Mouse (Mus musculus) limb, embryonic 14.5 days (tissue): ENCODE data around the gene Fxyd4. TPM values are rescaled to one million over a fixed set of nuclear protein-coding genes. Genes with fewer than 3 reads are reported as not detected.

Experiments
- ATAC-seq: fragments of 200-750 bp; cut with Nextera tagmentation; 2 replicates; pipeline ENCODE4 v1.8.0; 2017; ENCODE audit warnings: low read depth, moderate number of reproducible peaks, moderate TSS enrichment; ENCODE audit not compliant: low FRiP score
- DNase-seq: peaks from one replicate; pipeline ENCODE4 v3.0.0-alpha.2; 2015; ENCODE audit warnings: low spot score
- H3K27ac ChIP-seq: fragments of 300-500 bp; sonication (generic); replicated peaks from 2 replicates; pipeline ENCODE4 v1.5.1; 2014; ENCODE audit warnings: low read depth, mild to moderate bottlenecking, low read length, moderate library complexity, mixed read lengths
- H3K27me3 ChIP-seq: fragments of 300-500 bp; sonication (generic); 2 replicates; pipeline ENCODE4 v1.6.1; 2014; ENCODE audit warnings: low read length, mixed read lengths; ENCODE audit not compliant: control insufficient read depth, insufficient read depth
- H3K36me3 ChIP-seq: fragments of 300-500 bp; sonication (generic); 2 replicates; pipeline ENCODE4 v1.6.1; 2014; ENCODE audit warnings: mild to moderate bottlenecking, low read length, moderate library complexity, mixed read lengths; ENCODE audit not compliant: control insufficient read depth, insufficient read depth
- H3K4me1 ChIP-seq: fragments of 300-500 bp; sonication (generic); 2 replicates; pipeline ENCODE4 v1.6.1; 2014; ENCODE audit warnings: antibody characterized with exemption, low read length, mixed read lengths; ENCODE audit not compliant: control insufficient read depth, insufficient read depth
- H3K4me2 ChIP-seq: fragments of 300-500 bp; sonication (generic); replicated peaks from 2 replicates; pipeline ENCODE4 v1.6.1; 2014; ENCODE audit warnings: low read depth, mild to moderate bottlenecking, low read length, moderate library complexity; ENCODE audit not compliant: severe bottlenecking
- H3K4me3 ChIP-seq: fragments of 300-500 bp; sonication (generic); replicated peaks from 2 replicates; pipeline ENCODE4 v1.5.1; 2014; ENCODE audit warnings: low read length
- H3K9ac ChIP-seq: fragments of 300-500 bp; sonication (generic); 2 replicates; pipeline ENCODE4 v1.6.1; 2014; ENCODE audit warnings: mild to moderate bottlenecking, low read depth, low read length, moderate library complexity; ENCODE audit not compliant: severe bottlenecking
- H3K9me3 ChIP-seq: fragments of 300-500 bp; sonication (generic); 2 replicates; pipeline ENCODE4 v1.6.1; 2016; ENCODE audit warnings: low read length; ENCODE audit not compliant: control insufficient read depth
- POLR2A ChIP-seq: fragments of 200-500 bp; IDR thresholded peaks from 2 replicates; pipeline ENCODE4 v1.8.0; 2012; ENCODE audit warnings: inconsistent platforms, mild to moderate bottlenecking, moderate library complexity, borderline replicate concordance; ENCODE audit not compliant: insufficient read depth, insufficient read length; ENCODE audit errors: extremely low read depth
- WGBS: fragments of 180-500 bp; shearing (Covaris S2); extraction: QIAGEN DNeasy Blood & Tissue Kit; methylation state at CpG from one replicate; pipeline ENCODE4 v1.1.7; 2014; 5-methylcytosine and 5-hydroxymethylcytosine counted together
- polyA plus RNA-seq, 2 experiments: library from polyadenylated mRNA; depleted of rRNA in 1 of 2; stranded (reverse) in 1 of 2; unstranded in 1 of 2; fragments of >200 nt; fragmentation: Nextera tagmentation in 1 of 2; extraction: Ambion mirVana in 1 of 2; gene quantifications; 2 replicates each; pipeline versions ENCODE4 v1.2.1 to v1.2.3; 2012 to 2014

The Fxyd4 gene
- polyA plus RNA-seq, 2 experiments = 1.4 TPM; not detected in 1

DNA sequence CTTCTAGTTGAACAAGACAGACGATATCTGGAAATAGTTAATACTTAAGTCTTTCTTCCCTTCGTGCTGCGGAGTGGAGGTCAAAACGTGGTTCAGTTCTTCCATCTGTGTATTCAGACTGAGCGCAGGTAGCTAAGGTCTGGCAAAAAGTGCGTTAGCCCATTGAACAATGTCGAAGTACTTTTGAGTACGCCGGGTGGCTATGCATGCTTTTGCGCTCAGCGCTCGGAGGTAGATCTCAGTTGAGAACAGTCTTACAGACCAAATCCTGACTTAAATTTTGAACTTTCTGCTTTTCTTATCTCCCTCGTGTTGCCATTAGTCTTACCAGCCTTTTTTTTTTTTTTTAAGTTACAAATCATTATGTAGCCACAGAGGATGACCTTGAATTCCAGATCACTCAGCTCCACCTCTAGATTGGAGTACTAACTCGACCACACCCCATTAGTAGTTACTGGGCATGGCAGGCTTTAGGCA, 29.0 kb downstream of the Fxyd4 start:
- peaks cover 23% of the 10 kb centered on the region for H3K4me1 ChIP-seq
- WGBS = 0% methylated on average over 14 of the region's 14 CpGs
- H3K9me3 ChIP-seq = no peaks in the 10 kb centered on the region
- no peaks in the 10 kb centered on the region for H3K36me3 ChIP-seq
- no peak for DNase-seq
- H3K9ac ChIP-seq = peak overlapping the region; percentile 93
- TF ChIP-seq POLR2A = no peak
- H3K27me3 ChIP-seq = no peaks in the 10 kb centered on the region
- H3K27ac ChIP-seq = no peak overlapping the region
- peak overlapping the region; percentile 48 for H3K4me2 ChIP-seq
- no peak for ATAC-seq
- H3K4me3 ChIP-seq = peak overlapping the region; percentile 77

DNA sequence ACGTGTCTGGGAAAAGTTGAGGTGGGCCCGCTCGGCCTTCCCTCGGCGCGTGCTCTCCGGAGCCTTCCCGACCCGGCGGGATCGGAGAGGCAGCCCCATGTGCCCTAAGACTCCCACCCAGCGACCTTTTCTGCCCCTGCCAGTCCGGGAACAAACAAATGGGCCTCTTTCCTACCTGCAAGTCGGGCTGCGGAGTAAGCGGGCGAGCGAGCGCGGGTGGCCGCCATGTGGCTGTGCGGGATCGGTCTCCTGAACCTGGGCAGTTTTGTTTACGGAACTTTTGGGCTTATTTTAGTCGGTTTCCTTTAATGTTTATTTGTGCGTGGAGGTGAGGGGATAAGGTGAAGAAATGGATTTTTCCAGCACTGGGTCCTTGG, 29.5 kb downstream of the Fxyd4 start:
- WGBS = 0% methylated on average over 26 of the region's 26 CpGs
- Histone ChIP-seq H3K9me3 (no peaks in the 10 kb centered on the region), H3K4me3 (peak overlapping the region; percentile 77), H3K4me2 (peak overlapping the region; percentile 48), H3K9ac (peak overlapping the region; percentile 93), H3K27ac (peak overlapping the region; percentile 95), H3K4me1 (peaks cover 23% of the 10 kb centered on the region), H3K27me3 (no peaks in the 10 kb centered on the region), H3K36me3 (no peaks in the 10 kb centered on the region)
- no peak for TF ChIP-seq POLR2A
- ATAC-seq (no peak), DNase-seq (no peak)

DNA sequence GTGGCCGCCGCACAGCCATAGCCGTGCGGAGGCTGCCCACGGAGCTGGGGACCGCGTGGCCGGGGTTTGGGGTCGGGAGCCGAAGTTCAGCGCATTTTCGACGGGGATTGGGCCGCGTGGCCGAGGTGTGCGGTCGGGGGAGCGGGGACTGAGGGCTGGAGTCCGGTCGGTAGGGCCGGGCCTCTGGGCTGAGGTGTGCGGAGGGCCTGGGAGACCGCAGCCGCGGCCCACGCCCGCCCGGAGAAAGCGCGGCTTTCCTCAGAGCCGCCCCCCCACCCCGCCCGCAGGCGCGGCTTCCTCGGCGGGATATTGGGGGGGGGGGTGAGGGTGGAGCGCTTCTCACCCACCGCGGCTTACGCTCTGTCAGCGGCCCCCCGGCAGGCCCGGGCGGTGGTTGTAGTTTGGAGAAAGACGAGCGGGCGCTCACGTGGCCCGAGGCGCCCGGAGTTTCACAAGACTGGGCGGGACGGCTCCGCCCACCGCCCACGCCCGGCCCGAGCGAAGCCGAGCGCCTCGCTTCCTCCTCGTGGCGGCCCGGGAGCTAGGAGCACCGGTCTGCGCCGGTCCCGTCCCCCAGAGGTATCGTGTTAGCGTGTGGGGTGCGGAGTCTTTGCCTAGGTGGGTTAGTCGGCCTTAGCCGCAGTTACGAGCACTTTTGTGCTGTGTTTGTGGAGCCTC, 30.1 kb downstream of the Fxyd4 start:
- Histone ChIP-seq H3K4me1 (peaks cover 23% of the 10 kb centered on the region), H3K4me3 (peak overlapping the region; percentile 77), H3K36me3 (no peaks in the 10 kb centered on the region), H3K27ac (peak overlapping the region; percentile 95), H3K9me3 (no peaks in the 10 kb centered on the region), H3K27me3 (no peaks in the 10 kb centered on the region), H3K4me2 (peak overlapping the region; percentile 48), H3K9ac (peak overlapping the region; percentile 93)
- WGBS = 0% methylated on average over 52 of the region's 77 CpGs
- DNase-seq = peak; percentile 90
- TF ChIP-seq POLR2A = peak; percentile 29; the same call in 1 of the 2 replicates
- peak; percentile 82 for ATAC-seq

DNA sequence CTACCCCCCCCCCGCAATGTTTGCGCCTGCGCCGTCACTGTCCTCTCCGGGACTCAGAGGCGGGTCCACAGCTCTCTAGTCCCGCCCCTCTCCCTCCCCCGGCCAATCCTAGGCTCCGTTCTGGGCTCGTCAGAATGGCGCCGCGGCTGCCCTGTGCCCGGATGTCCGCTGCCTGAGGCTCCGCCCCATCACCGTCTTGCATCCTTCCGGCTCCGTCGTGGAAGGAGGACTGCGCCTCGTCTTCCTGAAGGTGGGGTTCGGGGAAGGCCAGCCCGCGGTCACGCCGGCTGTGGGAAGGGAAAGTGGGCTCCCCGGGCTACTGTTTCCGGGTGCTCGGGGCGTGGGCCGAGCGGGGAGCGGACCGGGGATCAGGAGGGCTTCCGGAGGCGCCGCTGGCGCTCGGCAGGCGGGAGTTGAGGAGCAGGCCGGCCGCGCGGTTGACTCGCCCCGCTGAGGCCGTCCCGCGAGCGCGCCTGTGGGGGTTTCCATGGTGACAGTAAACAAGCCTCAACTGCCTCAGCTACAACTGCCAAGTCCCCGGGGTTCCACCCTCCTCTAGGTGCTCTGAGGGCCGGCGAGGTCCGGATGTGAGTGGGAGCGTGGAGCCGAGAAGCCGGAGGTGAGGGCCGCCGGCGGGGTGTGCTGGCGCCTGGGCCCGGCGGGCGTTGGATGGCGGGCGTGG, 30.8 kb downstream of the Fxyd4 start:
- 1% methylated on average over 52 of the region's 68 CpGs for WGBS
- peak; percentile 94 for ATAC-seq

DNA sequence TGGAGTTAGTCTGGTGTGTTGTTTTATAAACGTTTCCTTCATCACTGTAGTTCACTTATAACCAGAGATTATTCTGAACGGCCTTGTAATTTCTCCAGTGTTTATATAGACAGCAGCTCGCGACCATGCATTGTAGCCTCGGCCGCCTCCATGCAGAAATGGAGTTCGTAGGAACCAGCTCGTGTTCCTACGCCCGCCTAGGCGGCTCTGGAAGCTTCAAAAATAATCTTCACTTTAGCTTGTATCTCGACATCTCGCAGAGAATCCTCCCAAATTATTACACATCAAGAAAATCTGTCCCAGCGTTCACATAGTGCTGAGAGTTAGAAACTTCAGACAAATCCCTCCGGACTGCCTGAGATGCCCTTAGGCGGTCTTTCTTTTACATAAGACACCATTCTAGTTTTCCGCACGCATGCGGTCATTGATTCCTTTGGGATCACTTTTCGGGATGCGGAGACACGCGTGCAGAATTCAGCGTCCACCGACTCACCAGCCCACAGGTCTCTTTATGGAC, 31.4 kb downstream of the Fxyd4 start:
- peak overlapping the region; percentile 82 for H3K27ac ChIP-seq
- peak overlapping the region; percentile 77 for H3K4me3 ChIP-seq
- TF ChIP-seq POLR2A = no peak; the same call in 1 of the 2 replicates
- H3K9me3 ChIP-seq = no peaks in the 10 kb centered on the region
- no peaks in the 10 kb centered on the region for H3K36me3 ChIP-seq
- WGBS = 1% methylated on average over 25 of the region's 25 CpGs
- peak overlapping the region; percentile 57 for H3K4me2 ChIP-seq
- peak; percentile 64 for DNase-seq
- peaks cover 23% of the 10 kb centered on the region for H3K4me1 ChIP-seq
- H3K27me3 ChIP-seq = no peaks in the 10 kb centered on the region
- ATAC-seq = peak; percentile 8
- peak overlapping the region; percentile 66 for H3K9ac ChIP-seq

More for the DNA sequence above, 30.8 kb downstream of the Fxyd4 start:
- H3K36me3 ChIP-seq = no peaks in the 10 kb centered on the region
- peak overlapping the region; percentile 48 for H3K4me2 ChIP-seq
- H3K9me3 ChIP-seq = no peaks in the 10 kb centered on the region
- H3K4me1 ChIP-seq = peaks cover 23% of the 10 kb centered on the region
- TF ChIP-seq POLR2A = peak; percentile 84; the same call in 1 of the 2 replicates
- peak overlapping the region; percentile 95 for H3K27ac ChIP-seq
- no peaks in the 10 kb centered on the region for H3K27me3 ChIP-seq
- DNase-seq = peak; percentile 99
- peak overlapping the region; percentile 77 for H3K4me3 ChIP-seq
- peak overlapping the region; percentile 93 for H3K9ac ChIP-seq
